Mouse (Mus musculus): ENCODE measurements at regions not wholly inside any gene's neighbourhood (a gene's known extent, or its start where the extent isn't known, plus 50 kb on each side); places are given as distances from the start of the nearest gene placed in this dataset.
A peak's percentile ranks its signal among the peaks of the same experiment; 100 is the strongest.

DNA sequence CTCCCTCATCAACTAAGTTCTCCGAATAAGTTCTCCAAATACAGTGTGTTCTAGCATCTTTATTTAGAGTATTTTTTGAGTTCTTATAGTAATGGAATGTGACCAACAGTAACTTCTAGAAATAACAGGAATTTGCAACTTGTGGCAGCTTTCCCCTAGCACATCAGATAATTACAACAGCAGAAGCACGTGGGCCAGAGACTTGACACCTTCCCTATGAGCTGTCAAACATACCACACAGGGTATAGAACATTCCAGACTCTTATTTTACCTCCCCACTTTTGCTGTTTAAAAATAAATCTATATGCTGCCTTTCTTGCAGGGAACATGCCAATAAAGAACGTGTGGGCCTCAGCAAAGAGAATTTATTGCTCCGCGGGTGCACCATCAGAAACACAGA, 77.4 kb upstream of the Commd8 start:
- DNase-seq (ENCODE audit: low spot score in 2 of 2), result no peak

GRCm38 (mm10) chr5:72244134-72244533, 76.1 kb upstream of the Commd8 start:
- peak; percentile 45 to 62 for DNase-seq (ENCODE audit: low spot score in 2 of 2)

DNA sequence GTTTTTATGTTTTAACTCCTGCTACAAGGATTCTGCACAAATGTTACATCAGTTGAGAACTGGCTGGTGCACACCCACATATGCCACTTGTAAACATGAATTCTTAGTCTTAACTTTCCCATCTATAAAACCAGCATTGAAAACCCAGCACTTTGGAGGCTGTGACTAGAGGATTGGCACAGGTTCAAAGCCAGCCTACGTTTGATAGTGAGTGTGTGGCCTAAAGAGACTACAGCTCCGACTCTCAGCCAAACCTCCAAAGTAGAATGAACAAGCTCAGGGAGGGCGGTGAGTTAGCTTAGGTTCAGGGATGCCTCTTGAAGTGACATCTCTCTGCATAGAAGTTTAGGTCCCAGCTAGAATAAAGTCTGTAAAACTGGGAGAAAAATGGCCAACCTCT, 75.0 kb upstream of the Commd8 start:
- peak in 1 of 2 experiments; percentile 19 for DNase-seq (ENCODE audit: low spot score in 2 of 2)

- no peak for DNase-seq (ENCODE audit: low spot score in 2 of 2)
These were observed 73.5 kb upstream of the Commd8 start for GRCm38 (mm10) chr5:72241451-72241850.

DNA sequence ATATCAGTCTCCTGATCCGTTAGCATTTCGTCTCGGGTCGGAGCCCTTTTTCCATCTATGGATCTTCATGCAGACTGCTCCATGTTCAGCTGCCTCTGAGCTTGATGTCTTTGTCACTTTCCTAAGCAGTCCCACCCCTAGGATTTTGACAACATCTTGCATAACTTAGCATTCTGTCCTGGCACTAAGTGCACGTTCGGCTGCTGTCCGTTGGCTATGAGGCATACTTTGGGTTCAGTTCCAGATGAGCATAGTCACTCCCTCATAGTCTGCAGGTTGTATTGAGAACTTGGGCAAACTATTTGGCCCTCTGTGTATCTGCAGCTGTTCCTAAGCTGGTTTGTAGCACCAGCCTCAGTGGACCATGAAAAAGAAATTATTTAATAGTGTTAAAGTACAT, 72.3 kb upstream of the Commd8 start:
- DNase-seq (ENCODE audit: low spot score in 2 of 2), result no peak

DNA sequence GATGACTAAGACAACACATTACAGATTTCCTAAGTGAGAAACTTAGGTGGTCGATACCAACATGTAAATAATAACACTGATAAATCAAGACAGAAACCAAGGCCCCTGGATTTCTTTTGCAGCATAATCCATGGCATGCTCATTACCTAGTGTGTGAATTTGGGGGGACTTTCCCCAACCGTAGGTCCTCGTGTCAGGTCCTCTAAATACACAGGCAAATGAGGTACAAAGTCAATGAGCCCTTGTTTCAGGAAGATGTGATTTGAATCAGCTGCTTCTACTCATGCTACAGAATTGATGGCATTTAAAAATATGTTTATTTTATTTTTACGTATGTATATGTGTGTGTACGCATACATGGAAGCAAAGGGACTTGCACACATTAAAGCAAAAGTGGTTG, 59.0 kb upstream of the Commd8 start:
- DNase-seq (ENCODE audit: low spot score in 2 of 2), result no peak

- no peak for DNase-seq (ENCODE audit: low spot score in 2 of 2)
These were observed 57.7 kb upstream of the Commd8 start for GRCm38 (mm10) chr5:72225576-72226298.

DNA sequence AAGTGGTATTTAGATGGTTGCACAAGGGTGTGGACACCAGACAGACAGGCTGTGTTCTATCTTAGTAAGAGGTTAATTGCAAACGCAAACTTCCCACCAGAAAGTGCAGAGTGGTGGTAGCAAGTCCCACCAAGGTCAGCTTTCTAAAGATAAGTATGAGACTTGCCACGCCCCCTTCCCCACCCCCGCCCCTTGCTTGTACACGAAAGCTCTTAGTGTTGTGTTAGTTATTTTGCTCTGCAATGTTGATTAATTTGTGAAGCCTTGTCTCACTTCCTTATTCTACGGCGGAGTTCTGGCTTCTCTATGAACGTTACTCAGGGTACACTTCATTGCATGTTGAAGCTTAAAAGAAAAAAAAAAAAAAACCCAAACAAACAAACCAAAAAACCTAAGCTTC, 57.1 kb upstream of the Commd8 start:
- DNase-seq (ENCODE audit: low spot score in 2 of 2), result no peak

GRCm38 (mm10) chr5:72224551-72224966, 56.6 kb upstream of the Commd8 start:
- no peak for DNase-seq (ENCODE audit: low spot score in 2 of 2)

GRCm38 (mm10) chr5:72222902-72223301, 54.9 kb upstream of the Commd8 start:
- no peak for DNase-seq (ENCODE audit: low spot score in 2 of 2)

GRCm38 (mm10) chr5:72219697-72220096, 51.7 kb upstream of the Commd8 start:
- DNase-seq (ENCODE audit: low spot score in 2 of 2), result no peak

DNA sequence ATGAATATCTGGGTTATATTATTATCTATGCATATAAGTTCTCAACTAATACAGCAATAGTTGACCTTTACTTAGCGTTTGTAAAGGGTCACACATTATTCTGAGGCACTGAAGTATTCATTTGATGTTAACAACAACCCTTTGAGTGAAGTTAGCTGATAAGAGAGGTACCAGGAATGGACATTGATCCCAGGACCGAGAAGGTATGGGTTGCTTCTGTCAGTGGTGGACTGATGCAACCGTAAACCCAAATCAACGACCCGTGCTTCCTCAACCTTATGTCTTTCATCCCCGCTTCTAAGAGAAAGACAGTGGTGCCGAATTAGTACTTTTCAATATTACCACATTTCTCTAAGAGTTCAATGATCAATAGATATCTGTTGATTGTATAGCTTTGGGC, 51.3 kb upstream of the Commd8 start:
- no peak for DNase-seq (ENCODE audit: low spot score in 2 of 2)
